Mouse (Mus musculus) stomach, embryonic 14.5 days (tissue): ENCODE results near the gene Gpr135. TPM values are rescaled to one million over a fixed set of nuclear protein-coding genes. Genes with fewer than 3 reads are reported as not detected.
A peak's percentile ranks its signal among the peaks of the same experiment; 100 is the strongest.

Experiments
- ATAC-seq: fragments of 200-750 bp; cut with Nextera tagmentation; 2 replicates; pipeline ENCODE4 v1.8.0; 2017; ENCODE audit warnings: low read depth, moderate TSS enrichment; ENCODE audit not compliant: insufficient number of reproducible peaks, insufficient read depth, low FRiP score
- H3K27ac ChIP-seq: fragments of 300-500 bp; sonication (generic); 2 replicates; pipeline ENCODE4 v1.5.1; 2014; ENCODE audit warnings: mild to moderate bottlenecking, low read length, moderate library complexity, mixed read lengths
- H3K27me3 ChIP-seq: fragments of 300-500 bp; sonication (generic); 2 replicates; pipeline ENCODE4 v1.6.1; 2014; ENCODE audit warnings: low read length, control low read depth, mixed read lengths; ENCODE audit not compliant: control insufficient read depth, insufficient read depth
- H3K36me3 ChIP-seq: fragments of 300-500 bp; sonication (generic); 2 replicates; pipeline ENCODE4 v1.6.1; 2014; ENCODE audit warnings: mild to moderate bottlenecking, control low read depth, low read length, moderate library complexity, mixed read lengths; ENCODE audit not compliant: control insufficient read depth, insufficient read depth
- H3K4me1 ChIP-seq: fragments of 300-500 bp; sonication (generic); 2 replicates; pipeline ENCODE4 v1.6.1; 2014; ENCODE audit warnings: low read length, control low read depth, mixed read lengths; ENCODE audit not compliant: control insufficient read depth, insufficient read depth
- H3K4me2 ChIP-seq: fragments of 300-500 bp; sonication (generic); replicated peaks from 2 replicates; pipeline ENCODE4 v1.6.1; 2014; ENCODE audit warnings: low read depth, low read length, control low read depth
- H3K4me3 ChIP-seq: fragments of 300-500 bp; sonication (generic); 2 replicates; pipeline ENCODE4 v1.5.1; 2014; ENCODE audit warnings: low read depth, low read length, control low read depth
- H3K9ac ChIP-seq: fragments of 300-500 bp; sonication (generic); replicated peaks from 2 replicates; pipeline ENCODE4 v1.6.1; 2014; ENCODE audit warnings: low read depth, mild to moderate bottlenecking, control low read depth, low read length, moderate library complexity, mixed read lengths
- H3K9me3 ChIP-seq: fragments of 300-500 bp; sonication (generic); 2 replicates; pipeline ENCODE4 v1.6.1; 2016; ENCODE audit warnings: low read depth, low read length, control low read depth; ENCODE audit not compliant: control insufficient read depth
- WGBS: fragments of 180-500 bp; shearing (Covaris S2); extraction: QIAGEN DNeasy Blood & Tissue Kit; methylation state at CpG from one replicate; pipeline ENCODE4 v1.1.7; 2014; 5-methylcytosine and 5-hydroxymethylcytosine counted together
- polyA plus RNA-seq: library from polyadenylated mRNA; unstranded; fragments of >200 nt; fragmentation: Nextera tagmentation; extraction: Ambion mirVana; gene quantifications from 2 replicates; pipeline ENCODE4 v1.2.1, GENCODE M21; 2014

Gpr135 gene
- polyA plus RNA-seq, 1 experiment from 2014 or later, result 0.75 TPM

DNA sequence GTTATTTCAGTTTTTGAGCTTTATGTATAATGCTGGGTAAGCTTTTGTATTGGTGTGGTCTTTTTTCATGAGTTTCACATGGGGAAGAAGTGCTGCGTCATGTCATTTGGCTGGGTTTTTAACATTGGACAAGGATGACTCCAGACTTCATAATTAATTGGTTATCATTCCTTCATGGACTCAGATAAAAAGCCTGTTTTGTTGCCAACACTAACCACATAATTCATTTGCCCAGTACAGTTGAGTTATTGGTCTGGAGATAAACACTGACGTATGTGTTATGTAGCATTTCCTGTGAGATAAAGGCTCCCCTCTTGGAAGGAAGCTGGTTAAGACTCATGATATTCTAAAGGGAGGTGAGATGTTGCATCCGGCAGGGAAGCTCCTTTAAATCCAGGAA is 48.1 kb downstream of the Gpr135 start:
- no peaks in the 10 kb centered on the region for H3K27me3 ChIP-seq
- no peak for ATAC-seq
- 72% methylated on average over 3 of the region's 3 CpGs for WGBS
- no peak overlapping the region for H3K9ac ChIP-seq
- no peaks in the 10 kb centered on the region for H3K36me3 ChIP-seq
- H3K9me3 ChIP-seq, result no peaks in the 10 kb centered on the region; the same call in 1 of the 2 replicates
- H3K27ac ChIP-seq, result no peak overlapping the region
- peaks cover 6% of the 10 kb centered on the region; the same call in 1 of the 2 replicates for H3K4me1 ChIP-seq
- no peak overlapping the region for H3K4me3 ChIP-seq
- no peak overlapping the region for H3K4me2 ChIP-seq

DNA sequence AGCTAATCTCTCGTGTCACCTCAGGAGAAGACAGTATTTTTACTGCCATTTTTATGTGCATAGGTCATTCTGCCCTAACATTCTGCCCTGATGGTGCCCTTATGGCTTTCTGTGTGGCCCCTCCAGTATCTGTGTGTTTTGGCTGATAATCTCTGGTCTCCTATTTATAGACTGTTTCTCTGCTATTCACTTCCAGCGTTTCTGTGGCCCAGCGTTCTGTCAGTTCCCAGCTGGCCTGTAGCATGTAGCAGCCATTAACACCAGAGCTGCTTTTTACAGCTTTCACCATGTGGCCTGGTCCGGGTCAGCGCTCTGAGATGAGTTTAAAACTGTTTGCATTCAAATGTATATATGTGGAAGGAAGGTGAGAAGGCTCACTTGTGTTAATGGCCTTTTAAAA is 49.4 kb downstream of the Gpr135 start:
- Histone ChIP-seq H3K9ac (no peak overlapping the region), H3K4me1 (peaks cover 6% of the 10 kb centered on the region; the same call in 1 of the 2 replicates), H3K9me3 (no peaks in the 10 kb centered on the region; the same call in 1 of the 2 replicates), H3K27me3 (no peaks in the 10 kb centered on the region), H3K4me2 (no peak overlapping the region), H3K27ac (no peak overlapping the region), H3K36me3 (no peaks in the 10 kb centered on the region), H3K4me3 (no peak overlapping the region)
- WGBS, result 31% methylated on average over 5 of the region's 5 CpGs
- 0 out of 2 replicates have a peak, but pooled peaks have one; percentile 42 for ATAC-seq

DNA sequence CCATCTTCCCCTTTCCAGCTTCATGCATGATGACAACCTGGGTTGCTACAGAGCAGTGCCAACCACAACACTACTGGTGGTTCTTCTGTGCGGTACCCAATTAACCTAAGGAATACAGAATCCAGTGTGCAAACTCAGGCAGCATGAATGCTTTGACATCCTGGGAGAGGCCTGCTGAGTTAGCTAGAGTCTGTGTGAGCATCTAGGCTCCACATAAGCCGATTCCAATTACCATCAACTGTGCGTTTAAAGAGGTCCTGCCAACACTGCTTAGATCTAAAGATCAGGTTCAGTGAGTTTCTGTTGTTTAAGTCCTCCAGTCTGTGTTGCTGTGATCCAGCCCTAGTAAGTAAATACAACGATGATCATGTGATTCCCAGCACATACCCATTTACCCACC is 50.6 kb downstream of the Gpr135 start:
- H3K27ac ChIP-seq, result no peak overlapping the region
- H3K4me1 ChIP-seq, result peaks cover 6% of the 10 kb centered on the region; the same call in 1 of the 2 replicates
- H3K4me3 ChIP-seq, result no peak overlapping the region
- H3K9me3 ChIP-seq, result no peaks in the 10 kb centered on the region; the same call in 1 of the 2 replicates
- no peak overlapping the region for H3K9ac ChIP-seq
- ATAC-seq, result no peak
- no peaks in the 10 kb centered on the region for H3K36me3 ChIP-seq
- H3K4me2 ChIP-seq, result no peak overlapping the region
- WGBS, result 82% methylated on average over 4 of the region's 4 CpGs
- H3K27me3 ChIP-seq, result no peaks in the 10 kb centered on the region

Other genes starting within 250 kb of the Gpr135 start
- gene Daam1, start 240.0 kb downstream of the Gpr135 start, polyA plus RNA-seq, result 18.6 and 19.7 TPM in 2 replicates
- 16.6 and 20.5 TPM in 2 replicates for gene L3hypdh, start 14.3 kb upstream of the Gpr135 start, polyA plus RNA-seq
- 58.8 and 62.8 TPM in 2 replicates for gene Jkamp, start 14.5 kb upstream of the Gpr135 start, polyA plus RNA-seq
- gene Ccdc175, start 113.9 kb upstream of the Gpr135 start, polyA plus RNA-seq, result not detected in 2 replicates